In genomic region chr8:115186121-115186811, GRCm38 (mm10) we compare ENCODE assay signal across 24 mouse cellular contexts.
DNase-seq lines count a peak whose midpoint lies in the region; ATAC-seq and TF ChIP-seq lines count a peak whose summit lies in the region.
"Had no signal": no experiment of that assay in that cellular context is flagged by ENCODE, and none has a peak within 500 bp of the region (broad histone marks: within the 10 kb centered on the region; RNA-seq: fewer than 3 reads in every experiment).

No protein-coding gene starts in this region.

- H3K4me1 ChIP-seq in embryonic facial prominence, embryonic 10.5 days: peaks cover 55% of the 10 kb centered on the region
- H3K4me1 ChIP-seq in intestine, embryonic 16.5 days (ENCODE audit: control insufficient read depth, insufficient read depth, low read length): peaks cover 4% of the 10 kb centered on the region; the same call in 1 of the 2 replicates
- peaks cover 10% of the 10 kb centered on the region for H3K4me1 ChIP-seq in kidney, embryonic 16.5 days (ENCODE audit: insufficient read depth, low read length)
- peaks cover 8% of the 10 kb centered on the region for H3K4me1 ChIP-seq in forebrain, embryonic 12.5 days
- no peaks in the 10 kb centered on the region for H3K4me1 ChIP-seq in cerebellum, adult 2 months (ENCODE audit: control insufficient read depth, insufficient read depth, low read length)
- H3K4me1 ChIP-seq in thymus, adult 2 months (replicated peaks; ENCODE audit: control insufficient read depth, insufficient read depth, low read length): peaks cover 30% of the 10 kb centered on the region
- H3K4me1 ChIP-seq: liver, embryonic 13.5 days; neural tube, embryonic 15.5 days had no signal

- 0 out of 2 replicates have a peak overlapping the region, but pooled peaks have one; percentile 12 for H3K27ac ChIP-seq in embryonic facial prominence, embryonic 10.5 days (replicated peaks)
- peak overlapping the region; percentile 65 for H3K27ac ChIP-seq in intestine, embryonic 16.5 days (ENCODE audit: low read length)
- H3K27ac ChIP-seq in kidney, embryonic 16.5 days (ENCODE audit: low read length): peak overlapping the region; percentile 20; the same call in 1 of the 2 replicates
- H3K27ac ChIP-seq in forebrain, embryonic 12.5 days: no peak overlapping the region
- no peak overlapping the region for H3K27ac ChIP-seq in cerebellum, adult 2 months (ENCODE audit: insufficient read depth, low read length)
- H3K27ac ChIP-seq in thymus, adult 2 months (ENCODE audit: control insufficient read depth, insufficient read depth, low read length): no peak overlapping the region
- H3K27ac ChIP-seq: embryonic facial prominence, embryonic 15.5 days; forebrain, embryonic 13.5 days; hindbrain, embryonic 10.5 days; left cerebral cortex, adult 2 months; limb, embryonic 15.5 days; liver, embryonic 13.5 days; macrophage; neural tube, embryonic 15.5 days had no signal

- ATAC-seq in intestine, embryonic 16.5 days: peak; percentile 89
- peak; percentile 69 for ATAC-seq in kidney, embryonic 16.5 days (ENCODE audit: low FRiP score, low TSS enrichment)
- ATAC-seq in forebrain, embryonic 12.5 days (ENCODE audit: low FRiP score): no peak
- ATAC-seq: hindbrain, embryonic 16.5 days; Patski had no signal

- no peak for TF ChIP-seq CTCF in cerebellum, adult 2 months (IDR thresholded peaks at IDR 0.05; ENCODE audit: borderline replicate concordance, insufficient read depth, low read depth, low read length)
- no peak for TF ChIP-seq CTCF in thymus, adult 2 months (IDR thresholded peaks at IDR 0.05; ENCODE audit: borderline replicate concordance, control insufficient read depth, extremely low read depth, insufficient read depth, low read length, poor library complexity)

- no peak for TF ChIP-seq POLR2A in cerebellum, adult 2 months (IDR thresholded peaks at IDR 0.05; ENCODE audit: borderline replicate concordance, insufficient read depth, low read length)
- TF ChIP-seq POLR2A in thymus, adult 2 months (IDR thresholded peaks at IDR 0.05; ENCODE audit: control insufficient read depth, extremely low read depth, insufficient read depth, low read length, poor library complexity): no peak

- H3K27me3 ChIP-seq in embryonic facial prominence, embryonic 10.5 days (replicated peaks; ENCODE audit: low read depth, poor library complexity, severe bottlenecking): 0 out of 2 replicates have a peak, but pooled peaks cover 5% of the 10 kb centered on the region
- H3K27me3 ChIP-seq in intestine, embryonic 16.5 days (replicated peaks; ENCODE audit: control insufficient read depth, insufficient read depth, low read length): no peaks in the 10 kb centered on the region
- no peaks in the 10 kb centered on the region for H3K27me3 ChIP-seq in kidney, embryonic 16.5 days (ENCODE audit: insufficient read depth, low read length)
- peaks cover 18% of the 10 kb centered on the region; the same call in 1 of the 2 replicates for H3K27me3 ChIP-seq in forebrain, embryonic 12.5 days
- no peaks in the 10 kb centered on the region for H3K27me3 ChIP-seq in cerebellum, adult 2 months (ENCODE audit: control insufficient read depth, insufficient read depth, low read length)
- no peaks in the 10 kb centered on the region for H3K27me3 ChIP-seq in thymus, adult 2 months (ENCODE audit: control insufficient read depth, insufficient read depth, low read length)
- H3K27me3 ChIP-seq: liver, embryonic 13.5 days; neural tube, embryonic 15.5 days; Patski had no signal

- H3K9me3 ChIP-seq in embryonic facial prominence, embryonic 10.5 days: no peaks in the 10 kb centered on the region
- H3K9me3 ChIP-seq in intestine, embryonic 16.5 days (ENCODE audit: control insufficient read depth, low read length): no peaks in the 10 kb centered on the region
- no peaks in the 10 kb centered on the region for H3K9me3 ChIP-seq in kidney, embryonic 16.5 days (ENCODE audit: low read length)
- H3K9me3 ChIP-seq in forebrain, embryonic 12.5 days: no peaks in the 10 kb centered on the region
- H3K9me3 ChIP-seq: embryonic facial prominence, embryonic 15.5 days; forebrain, embryonic 13.5 days; hindbrain, embryonic 10.5 days; limb, embryonic 15.5 days; liver, embryonic 13.5 days; neural tube, embryonic 15.5 days had no signal

- H3K9ac ChIP-seq in intestine, embryonic 16.5 days (ENCODE audit: low read depth, low read length): no peak overlapping the region
- H3K9ac ChIP-seq in kidney, embryonic 16.5 days (replicated peaks; ENCODE audit: low read length): no peak overlapping the region
- H3K9ac ChIP-seq in forebrain, embryonic 12.5 days: no peak overlapping the region
- H3K9ac ChIP-seq: embryonic facial prominence, embryonic 15.5 days; forebrain, embryonic 13.5 days; limb, embryonic 15.5 days; liver, embryonic 13.5 days; neural tube, embryonic 15.5 days had no signal

- H3K4me3 ChIP-seq in embryonic facial prominence, embryonic 10.5 days: no peak overlapping the region
- no peak overlapping the region for H3K4me3 ChIP-seq in intestine, embryonic 16.5 days (ENCODE audit: low read length)
- H3K4me3 ChIP-seq in kidney, embryonic 16.5 days (ENCODE audit: low read length): no peak overlapping the region
- no peak overlapping the region for H3K4me3 ChIP-seq in forebrain, embryonic 12.5 days (replicated peaks)
- no peak overlapping the region for H3K4me3 ChIP-seq in cerebellum, adult 2 months (replicated peaks; ENCODE audit: insufficient read depth, low read depth, low read length)
- H3K4me3 ChIP-seq in thymus, adult 2 months (ENCODE audit: control insufficient read depth, insufficient read depth, low read length): no peak overlapping the region
- H3K4me3 ChIP-seq: embryonic facial prominence, embryonic 15.5 days; forebrain, embryonic 13.5 days; hindbrain, embryonic 10.5 days; left cerebral cortex, adult 2 months; limb, embryonic 15.5 days; liver, embryonic 13.5 days; neural tube, embryonic 15.5 days had no signal

- H3K36me3 ChIP-seq in embryonic facial prominence, embryonic 10.5 days (replicated peaks): no peaks in the 10 kb centered on the region
- H3K36me3 ChIP-seq in intestine, embryonic 16.5 days (ENCODE audit: control insufficient read depth, insufficient read depth, low read length): no peaks in the 10 kb centered on the region
- H3K36me3 ChIP-seq in kidney, embryonic 16.5 days (ENCODE audit: insufficient read depth, low read length): no peaks in the 10 kb centered on the region
- H3K36me3 ChIP-seq in forebrain, embryonic 12.5 days (replicated peaks): no peaks in the 10 kb centered on the region
- H3K36me3 ChIP-seq in thymus, adult 2 months (ENCODE audit: control insufficient read depth, insufficient read depth, low read length): no peaks in the 10 kb centered on the region
- H3K36me3 ChIP-seq: embryonic facial prominence, embryonic 15.5 days; hindbrain, embryonic 10.5 days; limb, embryonic 15.5 days; liver, embryonic 13.5 days; neural tube, embryonic 15.5 days had no signal

- intact Hi-C loops in left cerebral cortex, postnatal 4 days (cut with DNase I): no loop called here

- no peak overlapping the region; the same call in 1 of the 2 replicates for H3K4me2 ChIP-seq in intestine, embryonic 16.5 days (ENCODE audit: low read depth, low read length)
- no peak overlapping the region for H3K4me2 ChIP-seq in kidney, embryonic 16.5 days (replicated peaks; ENCODE audit: low read depth, low read length)
- no peak overlapping the region for H3K4me2 ChIP-seq in forebrain, embryonic 12.5 days
- H3K4me2 ChIP-seq: embryonic facial prominence, embryonic 15.5 days; forebrain, embryonic 13.5 days; limb, embryonic 15.5 days; liver, embryonic 13.5 days; neural tube, embryonic 15.5 days had no signal

- WGBS in embryonic facial prominence, embryonic 10.5 days: 64% methylated on average over 13 of the region's 13 CpGs
- WGBS in intestine, embryonic 16.5 days: 59% methylated on average over 13 of the region's 13 CpGs
- 54% methylated on average over 13 of the region's 13 CpGs for WGBS in kidney, embryonic 16.5 days
- WGBS in forebrain, embryonic 12.5 days: 73% methylated on average over 13 of the region's 13 CpGs
- 72% methylated on average over 13 of the region's 13 CpGs for WGBS in cerebellum, adult 2 months
- WGBS in thymus, adult 2 months: 96% methylated on average over 13 of the region's 13 CpGs

- DNase-seq in embryonic facial prominence, embryonic 10.5 days (ENCODE audit: low spot score): no peak
- peak; percentile 51 to 55 for DNase-seq in kidney, postnatal 36 days
- DNase-seq in left cerebral cortex, postnatal 4 days: no peak
- no peak for DNase-seq in cerebellum, adult 2 months
- DNase-seq in thymus, adult 2 months: no peak
- DNase-seq: cerebellum, adult 11-12 months; gastrocnemius, postnatal 14 days; liver, embryonic 13.5 days; lung, adult 18-20 months; right cerebral cortex, postnatal 25 days; spleen, adult 18-20 months; thymus, postnatal 36 days had no signal

Comparison
In these comparisons a context has a peak if more than half of its experiments do, and no peak if none do; other contexts are left out.
1. DNase-seq: peak in kidney, postnatal 36 days (2 of 2); none in embryonic facial prominence, embryonic 10.5 days (single experiment), left cerebral cortex, postnatal 4 days (single experiment), cerebellum, adult 2 months (0 of 2) and thymus, adult 2 months (single experiment).
2. H3K27ac ChIP-seq: peak in embryonic facial prominence, embryonic 10.5 days (single experiment), intestine, embryonic 16.5 days (single experiment) and kidney, embryonic 16.5 days (single experiment); none in forebrain, embryonic 12.5 days (single experiment), cerebellum, adult 2 months (single experiment) and thymus, adult 2 months (single experiment).